Mouse (Mus musculus): ENCODE data around the gene Msi2. TPM values are rescaled to one million over a fixed set of nuclear protein-coding genes. Genes with fewer than 3 reads are reported as not detected.

Gene Msi2
- total RNA-seq, 2 experiments from 2014 or later, result 116 to 123 TPM

DNA sequence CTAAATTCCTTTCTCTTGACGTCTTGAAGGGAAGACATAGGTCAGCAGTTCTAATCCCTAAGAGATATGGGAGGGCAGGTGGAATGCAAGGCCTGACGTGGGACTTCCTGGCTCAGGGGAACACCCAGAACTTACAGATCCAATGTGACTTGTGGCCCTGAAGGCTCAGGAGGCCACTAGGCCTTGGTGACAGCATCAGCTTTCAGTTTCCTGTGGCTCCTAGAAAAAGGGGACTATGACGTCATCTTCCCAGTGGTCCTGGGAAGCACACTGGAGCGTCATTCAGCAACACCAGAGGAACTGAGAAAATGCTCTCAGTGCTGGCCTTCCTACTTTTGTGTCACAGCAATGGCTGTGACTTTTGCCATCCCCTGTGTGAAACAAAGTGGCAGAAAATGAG lies 427.1 kb downstream of the Msi2 start:
- intact Hi-C loops (cut with DNase I), result loop anchor here (5.0 kb wide), 1 partner anchor 441 kb away; no protein-coding TSS in a partner anchor
- no peak for DNase-seq (ENCODE audit: low spot score in 2 of 2)

Small RNA genes within 50 kb of the gene (microRNA-seq; reads per million reads assigned to microRNA genes)
- 0.25 to 0.34 reads per million in 2 experiments for gene Mir378b

Other genes with a start within 250 kb of the Msi2 start
- gene Akap1, start 146.1 kb upstream of the Msi2 start, total RNA-seq (2021), result 10 to 100 TPM; 34.2 to 41.7 TPM
- 10 to 100 TPM; 19.0 to 20.7 TPM for gene Scpep1, start 237.0 kb upstream of the Msi2 start, total RNA-seq (2021)
- not detected for gene Elobl, start 248.4 kb upstream of the Msi2 start, total RNA-seq (2021)